Mouse (Mus musculus) forebrain, embryonic 12.5 days (tissue): ENCODE data around the gene B4galt3. TPM values are rescaled to one million over a fixed set of nuclear protein-coding genes. Genes with fewer than 3 reads are reported as not detected.

ENCODE experiments used
- ATAC-seq: fragments of 200-750 bp; cut with Nextera tagmentation; 2 replicates; pipeline ENCODE4 v1.8.0; 2017; ENCODE audit warnings: moderate TSS enrichment; ENCODE audit not compliant: low FRiP score
- H3K27ac ChIP-seq: fragments of 300-500 bp; sonication (generic); 2 replicates; pipeline ENCODE4 v1.5.1; 2016; ENCODE audit warnings: mild to moderate bottlenecking
- H3K27me3 ChIP-seq: fragments of 300-500 bp; sonication (generic); 2 replicates; pipeline ENCODE4 v1.6.1; 2016; ENCODE audit warnings: mild to moderate bottlenecking
- H3K36me3 ChIP-seq: fragments of 300-500 bp; sonication (generic); replicated peaks from 2 replicates; pipeline ENCODE4 v1.6.1; 2016; ENCODE audit warnings: mild to moderate bottlenecking
- H3K4me1 ChIP-seq: fragments of 300-500 bp; sonication (generic); 2 replicates; pipeline ENCODE4 v1.6.1; 2016
- H3K4me2 ChIP-seq: fragments of 300-500 bp; sonication (generic); 2 replicates; pipeline ENCODE4 v1.6.1; 2016; ENCODE audit warnings: mild to moderate bottlenecking, moderate library complexity
- H3K4me3 ChIP-seq: fragments of 300-500 bp; sonication (generic); replicated peaks from 2 replicates; pipeline ENCODE4 v1.5.1; 2016; ENCODE audit warnings: mild to moderate bottlenecking
- H3K9ac ChIP-seq: fragments of 300-500 bp; sonication (generic); 2 replicates; pipeline ENCODE4 v1.6.1; 2016; ENCODE audit warnings: mild to moderate bottlenecking
- H3K9me3 ChIP-seq: fragments of 300-500 bp; sonication (generic); 2 replicates; pipeline ENCODE4 v1.6.1; 2016
- WGBS: fragments of 180-500 bp; shearing (Covaris S2); methylation state at CpG from one replicate; pipeline ENCODE4 v1.1.7; 2016; 5-methylcytosine and 5-hydroxymethylcytosine counted together
- polyA plus RNA-seq: library from polyadenylated mRNA; unstranded; fragments of >200 nt; fragmentation: Nextera tagmentation; extraction: Ambion mirVana; gene quantifications from 2 replicates; pipeline ENCODE4 v1.2.1, GENCODE M21; 2016

B4galt3 gene
- polyA plus RNA-seq, 1 experiment from 2014 or later = 78.6 TPM

DNA sequence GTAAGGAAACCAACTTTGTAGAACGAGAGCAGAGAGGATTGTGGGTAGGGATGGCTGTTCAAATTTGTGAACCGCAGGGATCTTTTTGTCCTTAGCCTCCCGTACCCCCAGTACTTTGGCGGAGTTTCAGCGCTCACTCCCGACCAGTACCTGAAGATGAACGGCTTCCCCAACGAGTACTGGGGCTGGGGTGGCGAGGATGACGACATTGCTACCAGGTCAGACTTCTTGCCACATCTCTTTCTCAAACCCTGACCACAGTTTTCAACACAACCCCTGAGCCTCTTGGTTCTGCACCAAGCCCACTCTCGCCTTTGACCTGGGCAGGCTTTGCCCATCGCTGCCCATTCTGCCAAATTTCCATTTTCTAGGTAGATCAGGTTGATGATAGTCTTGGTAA, 4.0 kb downstream of the B4galt3 start:
- Histone ChIP-seq H3K27me3 (no peaks in the 10 kb centered on the region), H3K9ac (no peak overlapping the region), H3K4me2 (no peak overlapping the region), H3K4me1 (peaks cover 17% of the 10 kb centered on the region), H3K4me3 (no peak overlapping the region), H3K27ac (no peak overlapping the region), H3K36me3 (peaks cover 68% of the 10 kb centered on the region), H3K9me3 (no peaks in the 10 kb centered on the region)
- 93% methylated on average over 12 of the region's 12 CpGs for WGBS
- ATAC-seq = no peak

GRCm38 (mm10) chr1:171275144-171275734, 5.1 kb downstream of the B4galt3 start:
- H3K4me3 ChIP-seq = no peak overlapping the region
- 81% methylated on average over 11 of the region's 11 CpGs for whole genome bisulfite sequencing
- ATAC-seq = no peak

GRCm38 (mm10) chr1:171276110-171276748, 6.1 kb downstream of the B4galt3 start:
- H3K36me3 ChIP-seq = peaks cover 71% of the 10 kb centered on the region
- H3K27ac ChIP-seq = no peak overlapping the region
- no peak overlapping the region for H3K4me2 ChIP-seq
- no peaks in the 10 kb centered on the region for H3K27me3 ChIP-seq
- ATAC-seq = no peak
- H3K4me1 ChIP-seq = peaks cover 16% of the 10 kb centered on the region
- H3K9ac ChIP-seq = no peak overlapping the region
- H3K9me3 ChIP-seq = no peaks in the 10 kb centered on the region
- H3K4me3 ChIP-seq = no peak overlapping the region
- WGBS = 94% methylated on average over 14 of the region's 14 CpGs

More at GRCm38 (mm10) chr1:171275144-171275734, 5.1 kb downstream of the B4galt3 start:
- Histone ChIP-seq H3K27me3 (no peaks in the 10 kb centered on the region), H3K4me2 (no peak overlapping the region), H3K9me3 (no peaks in the 10 kb centered on the region), H3K9ac (no peak overlapping the region), H3K4me1 (peaks cover 20% of the 10 kb centered on the region), H3K27ac (no peak overlapping the region), H3K36me3 (peaks cover 71% of the 10 kb centered on the region)

- peaks cover 23% of the 10 kb centered on the region for H3K4me1 ChIP-seq
- H3K4me2 ChIP-seq = no peak overlapping the region
- no peak overlapping the region for H3K9ac ChIP-seq
- no peak overlapping the region for H3K4me3 ChIP-seq
- H3K36me3 ChIP-seq = peaks cover 69% of the 10 kb centered on the region
- H3K27ac ChIP-seq = no peak overlapping the region
- no peaks in the 10 kb centered on the region for H3K9me3 ChIP-seq
- 86% methylated on average over 10 of the region's 10 CpGs for WGBS
- H3K27me3 ChIP-seq = no peaks in the 10 kb centered on the region
- ATAC-seq = no peak
Observed at GRCm38 (mm10) chr1:171277736-171278135, 7.6 kb downstream of the B4galt3 start.

- Histone ChIP-seq H3K4me3 (no peak overlapping the region), H3K4me1 (peaks cover 23% of the 10 kb centered on the region), H3K9me3 (no peaks in the 10 kb centered on the region), H3K27ac (no peak overlapping the region), H3K27me3 (no peaks in the 10 kb centered on the region), H3K9ac (no peak overlapping the region), H3K36me3 (peaks cover 66% of the 10 kb centered on the region), H3K4me2 (no peak overlapping the region)
- 95% methylated on average over 8 of the region's 8 CpGs for WGBS
- ATAC-seq = no peak
Observed at GRCm38 (mm10) chr1:171278436-171278835, 8.3 kb downstream of the B4galt3 start.

DNA sequence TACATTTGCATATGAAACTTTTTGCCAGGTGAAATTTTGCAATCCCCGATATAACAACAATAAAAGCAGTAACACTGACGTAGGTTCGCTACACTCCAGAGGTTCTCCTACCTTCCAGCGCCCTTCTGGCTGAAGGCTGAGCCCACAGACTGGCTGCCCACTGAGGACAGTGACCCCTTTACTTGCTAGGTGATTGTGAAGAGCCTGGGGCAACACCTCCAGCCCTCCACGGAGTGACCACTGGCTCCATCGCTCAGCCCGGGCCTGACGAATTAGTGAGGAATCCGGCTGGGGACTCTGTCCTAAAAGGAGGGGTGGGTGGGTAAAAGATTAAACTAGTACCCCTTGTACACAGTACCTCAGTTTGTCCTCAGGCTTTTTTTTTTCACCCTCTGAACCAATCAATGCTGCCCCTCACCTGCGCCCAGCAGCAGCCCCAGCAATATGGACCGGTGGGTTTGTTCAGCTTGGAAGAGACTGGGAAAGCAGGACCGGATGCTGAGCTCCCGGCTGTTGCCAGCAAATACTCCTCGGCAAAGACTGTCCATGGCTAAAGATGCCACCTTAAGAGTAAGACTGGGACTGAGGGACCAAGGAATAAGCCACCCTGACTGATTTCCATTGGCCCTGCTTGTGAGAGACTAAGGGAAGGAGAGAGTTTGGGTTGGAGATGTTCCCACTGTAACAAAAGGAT, 9.0 kb downstream of the B4galt3 start:
- Histone ChIP-seq H3K27me3 (no peaks in the 10 kb centered on the region), H3K4me3 (peak overlapping the region; percentile 64; the same call in 1 of the 2 replicates), H3K36me3 (peaks cover 65% of the 10 kb centered on the region), H3K4me2 (peak overlapping the region; percentile 90; the same call in 1 of the 2 replicates), H3K9me3 (no peaks in the 10 kb centered on the region), H3K4me1 (peaks cover 23% of the 10 kb centered on the region), H3K9ac (no peak overlapping the region), H3K27ac (no peak overlapping the region)
- WGBS = 87% methylated on average over 14 of the region's 14 CpGs
- no peak for ATAC-seq

DNA sequence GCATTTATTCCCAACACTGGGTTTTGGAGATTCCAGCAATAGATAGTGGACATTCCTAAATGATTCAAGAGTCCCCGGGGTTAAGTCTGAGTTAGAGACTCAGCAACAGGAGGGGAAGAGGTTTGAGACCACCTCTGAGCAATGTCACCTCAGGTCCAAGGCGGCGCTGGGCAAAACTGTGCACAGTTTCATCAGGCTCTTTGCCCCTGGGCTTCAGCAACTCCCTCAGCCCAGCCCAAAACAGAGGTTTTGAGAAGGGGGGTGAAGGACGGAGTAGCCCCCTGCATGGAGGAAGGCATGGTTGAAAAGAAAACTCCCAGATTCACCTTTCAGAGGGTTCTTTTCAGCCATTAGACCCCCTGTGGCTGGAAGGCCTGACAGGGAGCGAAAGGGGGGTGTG, 9.6 kb downstream of the B4galt3 start:
- ATAC-seq = no peak
- peak overlapping the region; percentile 78 for H3K9ac ChIP-seq
- peaks cover 63% of the 10 kb centered on the region for H3K36me3 ChIP-seq
- no peaks in the 10 kb centered on the region for H3K27me3 ChIP-seq
- peak overlapping the region; percentile 64 for H3K4me3 ChIP-seq
- H3K4me2 ChIP-seq = peak overlapping the region; percentile 90
- H3K4me1 ChIP-seq = peaks cover 23% of the 10 kb centered on the region
- no peak overlapping the region for H3K27ac ChIP-seq
- 62% methylated on average over 5 of the region's 5 CpGs for WGBS
- H3K9me3 ChIP-seq = no peaks in the 10 kb centered on the region

DNA sequence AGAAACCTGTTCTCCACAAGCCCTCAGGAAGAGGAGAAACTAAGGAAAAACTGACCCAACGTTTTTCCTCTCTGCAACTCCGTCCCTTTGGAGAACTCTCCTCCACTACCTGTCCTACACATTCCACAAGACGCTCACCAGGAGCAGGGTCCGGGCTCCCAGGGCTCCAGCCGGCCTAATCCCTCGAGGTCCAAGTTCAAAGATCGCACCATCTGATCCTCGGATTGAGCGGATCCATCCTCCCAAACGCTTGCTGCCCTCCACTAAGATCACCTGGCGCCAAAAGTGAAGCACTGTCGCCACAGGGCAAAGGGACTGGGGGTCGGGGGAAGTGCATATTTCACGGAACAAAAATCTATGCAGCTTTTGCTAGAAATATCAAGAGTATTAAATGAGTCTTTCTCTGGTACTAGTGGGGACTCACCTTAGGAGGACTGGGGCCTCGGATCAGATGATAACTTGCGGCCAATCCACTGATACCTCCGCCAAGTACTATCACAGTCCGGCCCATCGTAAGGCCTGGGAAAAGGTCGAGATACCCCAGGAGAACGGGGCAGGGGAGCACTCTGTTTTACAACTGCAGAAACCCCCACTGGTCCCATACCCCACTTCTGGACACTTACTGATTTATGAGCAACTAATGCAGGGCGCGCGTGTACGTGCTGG, 10.3 kb downstream of the B4galt3 start:
- 0 out of 2 replicates have a peak overlapping the region, but pooled peaks have one; percentile 20 for H3K27ac ChIP-seq
- H3K4me1 ChIP-seq = peaks cover 25% of the 10 kb centered on the region
- no peaks in the 10 kb centered on the region for H3K27me3 ChIP-seq
- WGBS = under 1% methylated on average over 25 of the region's 25 CpGs
- peaks cover 63% of the 10 kb centered on the region for H3K36me3 ChIP-seq
- peak overlapping the region; percentile 78 for H3K9ac ChIP-seq
- no peaks in the 10 kb centered on the region for H3K9me3 ChIP-seq
- peak overlapping the region; percentile 64 for H3K4me3 ChIP-seq
- peak; percentile 12; the same call in 1 of the 2 replicates for ATAC-seq
- H3K4me2 ChIP-seq = peak overlapping the region; percentile 90

- Histone ChIP-seq H3K4me1 (peaks cover 31% of the 10 kb centered on the region), H3K9ac (peak within 1 kb of the TSS; percentile 78), H3K4me2 (peak within 1 kb of the TSS; percentile 90), H3K9me3 (no peaks in the 10 kb centered on the region), H3K27ac (peak within 1 kb of the TSS; percentile 79), H3K36me3 (peaks cover 63% of the 10 kb centered on the region), H3K27me3 (no peaks in the 10 kb centered on the region), H3K4me3 (peak within 1 kb of the TSS; percentile 64)
- under 1% methylated on average over 26 of the region's 26 CpGs for whole genome bisulfite sequencing
- ATAC-seq = peak; percentile 99
Observed at GRCm38 (mm10) chr1:171280916-171281527, 10.9 kb downstream of the B4galt3 start, which contains the start of gene Ppox. Ppox (minus strand) TSS chr1:171281186.

- H3K9me3 ChIP-seq = no peaks in the 10 kb centered on the region
- peaks cover 63% of the 10 kb centered on the region for H3K36me3 ChIP-seq
- H3K4me1 ChIP-seq = peaks cover 36% of the 10 kb centered on the region
- H3K27me3 ChIP-seq = no peaks in the 10 kb centered on the region
- H3K27ac ChIP-seq = peak overlapping the region; percentile 79
- 0% methylated on average over 10 of the region's 10 CpGs for WGBS
- H3K9ac ChIP-seq = peak overlapping the region; percentile 49
- peak overlapping the region; percentile 90 for H3K4me2 ChIP-seq
- ATAC-seq = peak; percentile 40
- peak overlapping the region; percentile 64 for H3K4me3 ChIP-seq
Observed at GRCm38 (mm10) chr1:171281528-171281923, 11.4 kb downstream of the B4galt3 start.

DNA sequence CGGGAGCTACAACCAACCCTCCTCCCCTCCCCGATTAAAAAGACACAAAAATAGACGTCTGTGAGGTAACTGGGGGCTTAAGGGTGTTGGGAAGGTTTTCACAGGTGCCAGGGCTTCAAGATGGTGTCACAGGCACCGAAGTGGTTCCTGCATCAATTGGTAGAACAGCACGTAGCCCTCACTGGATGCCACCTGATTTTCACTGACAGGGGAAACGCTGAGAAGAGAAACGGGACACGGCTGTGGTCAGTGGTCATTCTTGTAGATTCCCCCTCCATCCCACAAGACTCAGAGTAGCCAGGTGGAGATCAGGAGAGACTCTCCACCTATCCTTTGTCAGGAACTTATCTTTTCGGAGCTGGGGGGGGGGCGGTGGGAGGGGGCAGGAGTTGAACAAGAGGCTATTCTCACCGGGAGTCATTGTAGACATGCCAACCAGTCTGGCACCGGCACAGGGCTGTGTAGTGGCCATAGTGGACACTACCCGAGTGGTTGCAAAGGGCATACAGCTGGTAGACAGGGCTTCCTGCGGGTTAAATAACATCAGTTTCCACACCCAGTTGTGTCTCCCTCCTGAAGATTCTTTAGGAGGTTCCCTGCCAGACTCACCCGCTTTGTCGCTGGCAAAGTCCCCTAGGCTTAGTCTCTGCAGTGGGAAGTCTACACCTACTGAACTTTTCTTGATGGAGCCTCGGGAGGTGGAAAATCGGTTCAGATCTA, 12.1 kb downstream of the B4galt3 start:
- 0 out of 2 replicates have a peak overlapping the region, but pooled peaks have one; percentile 49 for H3K9ac ChIP-seq
- peak overlapping the region; percentile 90 for H3K4me2 ChIP-seq
- no peaks in the 10 kb centered on the region for H3K9me3 ChIP-seq
- H3K4me1 ChIP-seq = peaks cover 43% of the 10 kb centered on the region
- no peaks in the 10 kb centered on the region for H3K27me3 ChIP-seq
- H3K27ac ChIP-seq = no peak overlapping the region
- 85% methylated on average over 18 of the region's 18 CpGs for WGBS
- peaks cover 57% of the 10 kb centered on the region for H3K36me3 ChIP-seq
- ATAC-seq = no peak
- H3K4me3 ChIP-seq = no peak overlapping the region
